Mouse (Mus musculus): ENCODE data around the gene Fth1.
"Not testable (repeated sequence)": the region's sequence is repeated elsewhere in the genome, so short reads cannot be mapped to it uniquely, and the experiment has no call there.

Gene Fth1

GRCm38 (mm10) chr19:9980258-9980657, at the start of gene Fth1:
Fth1 (plus strand) TSS chr19:9980598.
- DNase-seq: no peak

- not testable (repeated sequence) for DNase-seq
Observed at GRCm38 (mm10) chr19:9931167-9931607, 49.2 kb upstream of the Fth1 start.

GRCm38 (mm10) chr19:9933908-9934307, 46.5 kb upstream of the Fth1 start:
- DNase-seq: no peak

GRCm38 (mm10) chr19:9936579-9936978, 43.8 kb upstream of the Fth1 start:
- DNase-seq: no peak

- DNase-seq: no peak
Observed at GRCm38 (mm10) chr19:9937428-9937827, 43.0 kb upstream of the Fth1 start.

- DNase-seq: no peak
Observed at GRCm38 (mm10) chr19:9938156-9938823, 42.1 kb upstream of the Fth1 start.

GRCm38 (mm10) chr19:9938824-9939303, 41.5 kb upstream of the Fth1 start:
- DNase-seq: no peak

- no peak for DNase-seq
Observed at GRCm38 (mm10) chr19:9939841-9940240, 40.6 kb upstream of the Fth1 start.

- no peak for DNase-seq
Observed at GRCm38 (mm10) chr19:9940903-9941302, 39.5 kb upstream of the Fth1 start.

GRCm38 (mm10) chr19:9941809-9942208, 38.6 kb upstream of the Fth1 start:
- no peak for DNase-seq

- DNase-seq: no peak
Observed at GRCm38 (mm10) chr19:9942539-9943533, 37.6 kb upstream of the Fth1 start.

GRCm38 (mm10) chr19:9945800-9946564, 34.4 kb upstream of the Fth1 start:
- DNase-seq: no peak

- DNase-seq: no peak
Observed at GRCm38 (mm10) chr19:9946986-9947385, 33.4 kb upstream of the Fth1 start.

GRCm38 (mm10) chr19:9952390-9952789, 28.0 kb upstream of the Fth1 start:
- DNase-seq: no peak

GRCm38 (mm10) chr19:9952912-9953311, 27.5 kb upstream of the Fth1 start:
- DNase-seq: no peak

GRCm38 (mm10) chr19:9954055-9954810, 26.2 kb upstream of the Fth1 start:
- DNase-seq: peak; percentile 58

GRCm38 (mm10) chr19:9954811-9955202, 25.6 kb upstream of the Fth1 start:
- DNase-seq: no peak

- DNase-seq: no peak
Observed at GRCm38 (mm10) chr19:9955438-9955837, 25.0 kb upstream of the Fth1 start.

- no peak for DNase-seq
Observed at GRCm38 (mm10) chr19:9956624-9957388, 23.6 kb upstream of the Fth1 start.

- DNase-seq: no peak
Observed at GRCm38 (mm10) chr19:9957965-9958364, 22.4 kb upstream of the Fth1 start.

GRCm38 (mm10) chr19:9960769-9961168, 19.6 kb upstream of the Fth1 start:
- DNase-seq: no peak

Data from embryo, embryonic 11 days (tissue).